Mouse (Mus musculus): ENCODE measurements around the gene Scpep1. TPM values are rescaled to one million over a fixed set of nuclear protein-coding genes. Genes with fewer than 3 reads are reported as not detected.

The Scpep1 gene
- polyA plus RNA-seq, 1 experiment = 16.4 TPM

- TF ChIP-seq POLR2A (IDR thresholded peaks at IDR 0.05; ENCODE audit: control insufficient read depth, low read depth, low read length) = no peak
- TF ChIP-seq CTCF (IDR thresholded peaks at IDR 0.05; ENCODE audit: control insufficient read depth, insufficient read depth, insufficient replicate concordance, low read depth, low read length) = no peak
- no peak overlapping the region for H3K4me3 ChIP-seq (ENCODE audit: control insufficient read depth, low read depth, low read length)
These were observed 21.1 kb upstream of the Scpep1 start for GRCm38 (mm10) chr11:88976320-88976719.

GRCm38 (mm10) chr11:88973776-88974701 lies 18.8 kb upstream of the Scpep1 start:
- Histone ChIP-seq H3K4me3 (ENCODE audit: control insufficient read depth, low read depth, low read length) (peak overlapping the region; percentile 100), H3K27ac (ENCODE audit: control insufficient read depth, insufficient read depth, low read depth, low read length) (peak overlapping the region; percentile 100), H3K4me1 (ENCODE audit: control insufficient read depth, insufficient read depth, low read length) (peaks cover 6% of the 10 kb centered on the region), H3K27me3 (ENCODE audit: control insufficient read depth, insufficient read depth, low read length) (no peaks in the 10 kb centered on the region), H3K36me3 (ENCODE audit: control insufficient read depth, insufficient read depth, low read length) (peaks cover 3% of the 10 kb centered on the region)
- peak; percentile 78 for TF ChIP-seq CTCF (IDR thresholded peaks at IDR 0.05; ENCODE audit: control insufficient read depth, insufficient read depth, insufficient replicate concordance, low read depth, low read length)
- peak; percentile 82 for TF ChIP-seq POLR2A (IDR thresholded peaks at IDR 0.05; ENCODE audit: control insufficient read depth, low read depth, low read length)

More at GRCm38 (mm10) chr11:88976320-88976719, 21.1 kb upstream of the Scpep1 start:
- Histone ChIP-seq H3K36me3 (ENCODE audit: control insufficient read depth, insufficient read depth, low read length) (peaks cover 4% of the 10 kb centered on the region), H3K27me3 (ENCODE audit: control insufficient read depth, insufficient read depth, low read length) (no peaks in the 10 kb centered on the region), H3K4me1 (ENCODE audit: control insufficient read depth, insufficient read depth, low read length) (peaks cover 6% of the 10 kb centered on the region), H3K27ac (ENCODE audit: control insufficient read depth, insufficient read depth, low read depth, low read length) (no peak overlapping the region)

- Histone ChIP-seq H3K27me3 (ENCODE audit: control insufficient read depth, insufficient read depth, low read length) (no peaks in the 10 kb centered on the region), H3K36me3 (ENCODE audit: control insufficient read depth, insufficient read depth, low read length) (no peaks in the 10 kb centered on the region), H3K4me1 (ENCODE audit: control insufficient read depth, insufficient read depth, low read length) (peaks cover 6% of the 10 kb centered on the region), H3K27ac (ENCODE audit: control insufficient read depth, insufficient read depth, low read depth, low read length) (no peak within 1 kb of the TSS), H3K4me3 (ENCODE audit: control insufficient read depth, low read depth, low read length) (no peak within 1 kb of the TSS)
- TF ChIP-seq CTCF (IDR thresholded peaks at IDR 0.05; ENCODE audit: control insufficient read depth, insufficient read depth, insufficient replicate concordance, low read depth, low read length) = no peak
- TF ChIP-seq POLR2A (IDR thresholded peaks at IDR 0.05; ENCODE audit: control insufficient read depth, low read depth, low read length) = no peak
These were observed 15.0 kb upstream of the Scpep1 start, which contains the start of gene Coil for GRCm38 (mm10) chr11:88970202-88970732. TSS of gene Coil (plus strand) at chr11:88970252.

GRCm38 (mm10) chr11:88966881-88967361 lies 11.7 kb upstream of the Scpep1 start, which contains the start of gene Elobl:
TSS of gene Elobl (minus strand) at chr11:88966931.
- Histone ChIP-seq H3K27ac (ENCODE audit: control insufficient read depth, insufficient read depth, low read depth, low read length) (no peak within 1 kb of the TSS), H3K4me3 (ENCODE audit: control insufficient read depth, low read depth, low read length) (no peak within 1 kb of the TSS), H3K27me3 (ENCODE audit: control insufficient read depth, insufficient read depth, low read length) (no peaks in the 10 kb centered on the region), H3K36me3 (ENCODE audit: control insufficient read depth, insufficient read depth, low read length) (no peaks in the 10 kb centered on the region), H3K4me1 (ENCODE audit: control insufficient read depth, insufficient read depth, low read length) (no peaks in the 10 kb centered on the region)
- TF ChIP-seq CTCF (IDR thresholded peaks at IDR 0.05; ENCODE audit: control insufficient read depth, insufficient read depth, insufficient replicate concordance, low read depth, low read length) = no peak
- no peak for TF ChIP-seq POLR2A (IDR thresholded peaks at IDR 0.05; ENCODE audit: control insufficient read depth, low read depth, low read length)

GRCm38 (mm10) chr11:88958851-88959250 lies 3.6 kb upstream of the Scpep1 start:
- H3K27me3 ChIP-seq (ENCODE audit: control insufficient read depth, insufficient read depth, low read length) = no peaks in the 10 kb centered on the region
- no peak overlapping the region for H3K27ac ChIP-seq (ENCODE audit: control insufficient read depth, insufficient read depth, low read depth, low read length)
- H3K4me1 ChIP-seq (ENCODE audit: control insufficient read depth, insufficient read depth, low read length) = no peaks in the 10 kb centered on the region
- TF ChIP-seq CTCF (IDR thresholded peaks at IDR 0.05; ENCODE audit: control insufficient read depth, insufficient read depth, insufficient replicate concordance, low read depth, low read length) (no peak), POLR2A (IDR thresholded peaks at IDR 0.05; ENCODE audit: control insufficient read depth, low read depth, low read length) (no peak)
- H3K36me3 ChIP-seq (ENCODE audit: control insufficient read depth, insufficient read depth, low read length) = no peaks in the 10 kb centered on the region
- no peak overlapping the region for H3K4me3 ChIP-seq (ENCODE audit: control insufficient read depth, low read depth, low read length)

GRCm38 (mm10) chr11:88954803-88955202 lies 462 bp downstream of the Scpep1 start:
- no peaks in the 10 kb centered on the region; the same call in 1 of the 2 replicates for H3K4me1 ChIP-seq (ENCODE audit: control insufficient read depth, insufficient read depth, low read length)
- H3K36me3 ChIP-seq (ENCODE audit: control insufficient read depth, insufficient read depth, low read length) = peaks cover 1% of the 10 kb centered on the region
- TF ChIP-seq POLR2A (IDR thresholded peaks at IDR 0.05; ENCODE audit: control insufficient read depth, low read depth, low read length) (no peak), CTCF (IDR thresholded peaks at IDR 0.05; ENCODE audit: control insufficient read depth, insufficient read depth, insufficient replicate concordance, low read depth, low read length) (no peak)
- peak overlapping the region; percentile 69 for H3K27ac ChIP-seq (ENCODE audit: control insufficient read depth, insufficient read depth, low read depth, low read length)
- peak overlapping the region; percentile 90 for H3K4me3 ChIP-seq (ENCODE audit: control insufficient read depth, low read depth, low read length)
- H3K27me3 ChIP-seq (ENCODE audit: control insufficient read depth, insufficient read depth, low read length) = no peaks in the 10 kb centered on the region

GRCm38 (mm10) chr11:88953582-88953981 lies 1.7 kb downstream of the Scpep1 start:
- Histone ChIP-seq H3K36me3 (ENCODE audit: control insufficient read depth, insufficient read depth, low read length) (peaks cover 2% of the 10 kb centered on the region), H3K4me3 (ENCODE audit: control insufficient read depth, low read depth, low read length) (peak overlapping the region; percentile 13; the same call in 1 of the 2 replicates), H3K27ac (ENCODE audit: control insufficient read depth, insufficient read depth, low read depth, low read length) (no peak overlapping the region), H3K27me3 (ENCODE audit: control insufficient read depth, insufficient read depth, low read length) (no peaks in the 10 kb centered on the region), H3K4me1 (ENCODE audit: control insufficient read depth, insufficient read depth, low read length) (no peaks in the 10 kb centered on the region; the same call in 1 of the 2 replicates)
- TF ChIP-seq POLR2A (IDR thresholded peaks at IDR 0.05; ENCODE audit: control insufficient read depth, low read depth, low read length) (no peak), CTCF (IDR thresholded peaks at IDR 0.05; ENCODE audit: control insufficient read depth, insufficient read depth, insufficient replicate concordance, low read depth, low read length) (no peak)

Data from testis, adult 2 months (tissue).